Mouse (Mus musculus) liver, embryonic 11.5 days (tissue): ENCODE data around the gene Atp8a1. TPM values are rescaled to one million over a fixed set of nuclear protein-coding genes. Genes with fewer than 3 reads are reported as not detected.

Experiments
- ATAC-seq: fragments of 200-750 bp; cut with Nextera tagmentation; replicated peaks from 2 replicates; pipeline ENCODE4 v1.8.0; 2017; ENCODE audit warnings: moderate number of reproducible peaks, mild to moderate bottlenecking, moderate TSS enrichment, moderate library complexity; ENCODE audit not compliant: low FRiP score
- DNase-seq: peaks from one replicate; pipeline ENCODE4 v3.0.0-alpha.2; 2017; ENCODE audit warnings: low spot score
- H3K27ac ChIP-seq: fragments of 300-500 bp; sonication (generic); 2 replicates; pipeline ENCODE4 v1.5.1; 2014; ENCODE audit warnings: mild to moderate bottlenecking, low read depth, low read length, control low read depth
- H3K27me3 ChIP-seq: fragments of 300-500 bp; sonication (generic); replicated peaks from 2 replicates; pipeline ENCODE4 v1.6.1; 2014; ENCODE audit warnings: low read length, mixed read lengths; ENCODE audit not compliant: control insufficient read depth, insufficient read depth
- H3K36me3 ChIP-seq: fragments of 300-500 bp; sonication (generic); 2 replicates; pipeline ENCODE4 v1.6.1; 2014; ENCODE audit warnings: mild to moderate bottlenecking, low read length, moderate library complexity, mixed read lengths; ENCODE audit not compliant: control insufficient read depth, insufficient read depth
- H3K4me1 ChIP-seq: fragments of 300-500 bp; sonication (generic); replicated peaks from 2 replicates; pipeline ENCODE4 v1.6.1; 2014; ENCODE audit warnings: low read length, mixed read lengths; ENCODE audit not compliant: control insufficient read depth, insufficient read depth
- H3K4me2 ChIP-seq: fragments of 300-500 bp; sonication (generic); 2 replicates; pipeline ENCODE4 v1.6.1; 2014; ENCODE audit warnings: mild to moderate bottlenecking, control low read depth, moderate library complexity
- H3K4me3 ChIP-seq: fragments of 300-500 bp; sonication (generic); 2 replicates; pipeline ENCODE4 v1.5.1; 2014; ENCODE audit warnings: low read depth, low read length, control low read depth
- H3K9ac ChIP-seq: fragments of 300-500 bp; sonication (generic); 2 replicates; pipeline ENCODE4 v1.6.1; 2014; ENCODE audit warnings: low read depth, low read length, control low read depth
- H3K9me3 ChIP-seq: fragments of 300-500 bp; sonication (generic); 2 replicates; pipeline ENCODE4 v1.6.1; 2016; ENCODE audit warnings: low read length, inconsistent platforms, mixed read lengths; ENCODE audit not compliant: control insufficient read depth
- WGBS: fragments of 180-500 bp; shearing (Covaris S2); extraction: QIAGEN DNeasy Blood & Tissue Kit; methylation state at CpG from one replicate; pipeline ENCODE4 v1.1.7; 2014; 5-methylcytosine and 5-hydroxymethylcytosine counted together
- polyA plus RNA-seq: library from polyadenylated mRNA; unstranded; fragments of >200 nt; fragmentation: Nextera tagmentation; extraction: Ambion mirVana; gene quantifications from 2 replicates; pipeline ENCODE4 v1.2.1, GENCODE M21; 2014

Gene Atp8a1
- polyA plus RNA-seq, 1 experiment from 2014 or later = 60.5 TPM

- no peaks in the 10 kb centered on the region for H3K9me3 ChIP-seq
- H3K4me3 ChIP-seq = no peak overlapping the region
- no peak overlapping the region for H3K27ac ChIP-seq
- no peak overlapping the region for H3K4me2 ChIP-seq
- no peaks in the 10 kb centered on the region for H3K4me1 ChIP-seq
- DNase-seq = no peak
- no peak overlapping the region for H3K9ac ChIP-seq
- no peaks in the 10 kb centered on the region for H3K27me3 ChIP-seq
- no peaks in the 10 kb centered on the region for H3K36me3 ChIP-seq
- 91% methylated on average over 14 of the region's 14 CpGs for WGBS
- ATAC-seq = no peak
Observed at GRCm38 (mm10) chr5:67695055-67695710, 152.1 kb downstream of the Atp8a1 start.

GRCm38 (mm10) chr5:67690336-67690735 lies 156.9 kb downstream of the Atp8a1 start:
- DNase-seq (no peak), ATAC-seq (no peak)
- 92% methylated on average over 9 of the region's 9 CpGs for WGBS

DNA sequence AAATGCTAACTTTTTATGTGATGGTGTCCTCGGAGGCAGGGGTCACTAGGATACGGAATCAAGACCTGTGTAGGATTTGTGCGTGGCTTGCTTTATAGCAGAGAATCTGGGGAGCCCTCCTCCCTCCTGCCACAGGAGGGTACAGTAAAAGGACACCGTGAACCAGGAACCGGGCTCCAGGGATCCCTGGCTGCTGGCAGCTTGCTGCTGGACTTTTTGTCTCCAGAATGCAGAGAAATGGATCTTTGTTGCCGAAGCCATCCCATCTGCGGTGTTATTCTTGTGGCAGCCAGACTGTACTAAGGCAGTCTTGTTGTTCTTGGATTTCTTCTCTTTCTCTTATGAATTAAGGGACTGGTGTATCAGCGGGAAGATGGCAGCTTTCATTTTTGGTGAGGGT lies 159.2 kb downstream of the Atp8a1 start:
- Histone ChIP-seq H3K9me3 (no peaks in the 10 kb centered on the region), H3K4me2 (no peak overlapping the region), H3K36me3 (peaks cover 3% of the 10 kb centered on the region; the same call in 1 of the 2 replicates), H3K9ac (no peak overlapping the region), H3K27ac (no peak overlapping the region), H3K4me1 (no peaks in the 10 kb centered on the region), H3K27me3 (no peaks in the 10 kb centered on the region), H3K4me3 (no peak overlapping the region)
- WGBS = 95% methylated on average over 8 of the region's 8 CpGs
- DNase-seq (no peak), ATAC-seq (no peak)

More at GRCm38 (mm10) chr5:67690336-67690735, 156.9 kb downstream of the Atp8a1 start:
- Histone ChIP-seq H3K4me3 (no peak overlapping the region), H3K9ac (no peak overlapping the region), H3K4me1 (no peaks in the 10 kb centered on the region), H3K9me3 (no peaks in the 10 kb centered on the region), H3K27ac (no peak overlapping the region), H3K36me3 (peaks cover 3% of the 10 kb centered on the region; the same call in 1 of the 2 replicates), H3K27me3 (no peaks in the 10 kb centered on the region), H3K4me2 (no peak overlapping the region)

DNA sequence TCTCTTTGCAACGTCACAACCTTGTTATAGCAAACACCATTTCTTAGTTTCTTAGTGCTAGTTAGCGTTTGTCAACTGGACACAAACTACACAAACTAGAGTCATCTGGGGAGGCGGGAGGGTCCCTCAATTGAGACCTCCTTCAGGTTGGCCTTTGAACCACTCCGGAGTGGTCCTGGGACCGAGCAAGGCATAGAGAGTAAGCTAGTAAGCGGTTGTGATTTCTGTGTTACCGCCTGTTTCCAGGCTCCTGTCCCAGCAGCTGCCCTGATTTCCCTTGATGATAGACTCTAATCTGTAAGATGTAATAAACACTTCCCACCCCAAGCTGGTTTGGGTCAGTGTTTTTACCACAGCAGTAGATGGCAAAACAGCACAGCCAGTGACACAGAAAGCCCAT lies 161.3 kb downstream of the Atp8a1 start:
- 84% methylated on average over 7 of the region's 7 CpGs for WGBS
- no peak overlapping the region for H3K4me2 ChIP-seq
- ATAC-seq = no peak
- no peak overlapping the region for H3K4me3 ChIP-seq
- DNase-seq = no peak
- no peak overlapping the region for H3K9ac ChIP-seq
- peaks cover 3% of the 10 kb centered on the region; the same call in 1 of the 2 replicates for H3K36me3 ChIP-seq
- H3K9me3 ChIP-seq = no peaks in the 10 kb centered on the region
- no peaks in the 10 kb centered on the region for H3K27me3 ChIP-seq
- H3K4me1 ChIP-seq = no peaks in the 10 kb centered on the region
- no peak overlapping the region for H3K27ac ChIP-seq

- Histone ChIP-seq H3K4me2 (no peak overlapping the region), H3K36me3 (peaks cover 3% of the 10 kb centered on the region; the same call in 1 of the 2 replicates), H3K4me1 (no peaks in the 10 kb centered on the region), H3K9ac (no peak overlapping the region), H3K9me3 (no peaks in the 10 kb centered on the region), H3K27ac (no peak overlapping the region), H3K4me3 (no peak overlapping the region), H3K27me3 (no peaks in the 10 kb centered on the region)
- WGBS = 65% methylated on average over 5 of the region's 5 CpGs
- DNase-seq (no peak), ATAC-seq (no peak)
Observed at GRCm38 (mm10) chr5:67685461-67685860, 161.8 kb downstream of the Atp8a1 start.

DNA sequence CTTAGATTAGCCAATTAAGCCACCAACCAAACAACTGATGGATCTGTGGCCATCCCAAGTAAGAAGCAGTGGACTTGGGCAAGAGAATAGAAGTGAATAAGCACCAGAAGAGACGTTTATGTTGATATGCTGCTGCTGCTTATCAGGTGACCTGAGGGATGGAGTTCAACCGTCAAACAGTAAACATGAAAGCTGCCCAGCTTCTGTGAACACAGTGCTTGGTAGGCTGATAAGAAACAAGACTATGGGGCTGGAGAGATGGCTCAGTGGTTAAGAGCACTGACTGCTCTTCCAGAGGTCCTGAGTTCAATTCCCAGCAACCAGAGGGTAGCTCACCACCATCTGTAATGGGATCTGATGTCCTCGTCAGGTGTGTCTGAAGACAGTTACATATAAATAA lies 168.4 kb downstream of the Atp8a1 start:
- WGBS = 55% methylated on average over 3 of the region's 3 CpGs
- H3K4me2 ChIP-seq = no peak overlapping the region
- no peaks in the 10 kb centered on the region for H3K27me3 ChIP-seq
- H3K36me3 ChIP-seq = peaks cover 11% of the 10 kb centered on the region; the same call in 1 of the 2 replicates
- ATAC-seq = no peak
- H3K4me3 ChIP-seq = no peak overlapping the region
- H3K27ac ChIP-seq = no peak overlapping the region
- no peak overlapping the region for H3K9ac ChIP-seq
- DNase-seq = no peak
- no peaks in the 10 kb centered on the region for H3K4me1 ChIP-seq
- H3K9me3 ChIP-seq = no peaks in the 10 kb centered on the region

DNA sequence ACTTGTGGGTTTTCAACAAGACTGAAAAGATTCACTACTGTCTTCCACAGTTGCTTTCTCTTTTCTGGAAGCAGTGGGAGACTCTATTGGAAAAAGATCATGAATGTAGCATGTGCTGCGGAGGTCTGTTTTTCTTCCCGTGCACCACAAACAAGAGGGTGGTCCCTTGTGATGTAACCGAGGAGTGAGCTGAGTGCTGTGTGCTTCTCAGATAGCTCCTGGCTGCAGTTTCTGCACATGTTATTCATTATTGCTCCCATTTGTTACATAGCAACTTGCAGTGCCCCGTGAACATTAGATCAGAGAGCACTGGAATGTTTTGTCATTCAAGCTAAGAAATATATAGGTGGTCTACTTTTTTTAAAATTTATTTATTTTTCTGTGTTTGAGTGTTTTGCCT lies 174.2 kb downstream of the Atp8a1 start:
- ATAC-seq (no peak), DNase-seq (no peak)
- WGBS = 81% methylated on average over 4 of the region's 4 CpGs
- Histone ChIP-seq H3K4me3 (no peak overlapping the region), H3K9me3 (no peaks in the 10 kb centered on the region), H3K27ac (no peak overlapping the region), H3K36me3 (peaks cover 10% of the 10 kb centered on the region; the same call in 1 of the 2 replicates), H3K4me1 (no peaks in the 10 kb centered on the region), H3K4me2 (no peak overlapping the region), H3K27me3 (no peaks in the 10 kb centered on the region), H3K9ac (no peak overlapping the region)

GRCm38 (mm10) chr5:67670158-67670557 lies 177.1 kb downstream of the Atp8a1 start:
- Histone ChIP-seq H3K27me3 (no peaks in the 10 kb centered on the region), H3K4me1 (no peaks in the 10 kb centered on the region), H3K9ac (no peak overlapping the region), H3K27ac (no peak overlapping the region), H3K9me3 (no peaks in the 10 kb centered on the region), H3K4me2 (no peak overlapping the region), H3K36me3 (peaks cover 9% of the 10 kb centered on the region; the same call in 1 of the 2 replicates), H3K4me3 (no peak overlapping the region)
- no peak for ATAC-seq
- 67% methylated on average over 6 of the region's 6 CpGs for WGBS
- DNase-seq = no peak

- DNase-seq = no peak
- Histone ChIP-seq H3K36me3 (peaks cover 9% of the 10 kb centered on the region; the same call in 1 of the 2 replicates), H3K27me3 (no peaks in the 10 kb centered on the region), H3K9me3 (no peaks in the 10 kb centered on the region), H3K4me3 (no peak overlapping the region), H3K4me1 (no peaks in the 10 kb centered on the region), H3K9ac (no peak overlapping the region), H3K4me2 (no peak overlapping the region), H3K27ac (no peak overlapping the region)
- WGBS = 86% methylated on average over 13 of the region's 13 CpGs
- no peak for ATAC-seq
Observed at GRCm38 (mm10) chr5:67669436-67669896, 177.8 kb downstream of the Atp8a1 start.
